Mouse (Mus musculus) MEL (cell line): ENCODE measurements at regions not wholly inside any gene's neighbourhood (a gene's known extent, or its start where the extent isn't known, plus 50 kb on each side); places are given as distances from the start of the nearest gene placed in this dataset.

ENCODE experiments used
- DNase-seq: peaks from one replicate; pipeline ENCODE4 v3.0.0; 2011; ENCODE audit warnings: low read depth, low spot score
- H3K27ac ChIP-seq: 2 replicates; pipeline ENCODE4 v1.5.1; 2012; ENCODE audit warnings: low read depth, mild to moderate bottlenecking, control low read depth, low read length, moderate library complexity; ENCODE audit not compliant: control insufficient read depth
- H3K27me3 ChIP-seq, 2 experiments: fragments of 150-350 bp in 1 of 2; sonication (generic) in 1 of 2; 2 replicates each; pipeline ENCODE4 v1.6.1; 2012; ENCODE audit warnings: low read length in 2 of 2, mild to moderate bottlenecking in 2 of 2, improper control_type of control experiment in 1 of 2, moderate library complexity in 1 of 2; ENCODE audit not compliant: insufficient read depth in 2 of 2, control insufficient read depth in 1 of 2
- H3K36me3 ChIP-seq, 2 experiments: 2 replicates each; pipeline ENCODE4 v1.6.1; 2012 to 2014; ENCODE audit warnings: low read length in 2 of 2, improper control_type of control experiment in 1 of 2, inconsistent platforms in 1 of 2, mild to moderate bottlenecking in 1 of 2; ENCODE audit not compliant: insufficient read depth in 2 of 2, control insufficient read depth in 1 of 2
- H3K4me1 ChIP-seq, 2 experiments: fragments of 150-350 bp in 1 of 2; sonication (generic) in 1 of 2; 2 replicates each; pipeline ENCODE4 v1.6.1; 2012; ENCODE audit warnings: low read length in 2 of 2, improper control_type of control experiment in 1 of 2, mild to moderate bottlenecking in 1 of 2; ENCODE audit not compliant: insufficient read depth in 2 of 2, control insufficient read depth in 1 of 2
- H3K4me3 ChIP-seq, 2 experiments: fragments of 150-350 bp in 1 of 2; sonication (generic) in 1 of 2; 2 replicates each; pipeline ENCODE4 v1.5.1; 2012; ENCODE audit warnings: low read depth in 2 of 2, low read length in 2 of 2, mild to moderate bottlenecking in 2 of 2, moderate library complexity in 2 of 2, control low read depth in 1 of 2, improper control_type of control experiment in 1 of 2; ENCODE audit not compliant: control insufficient read depth in 1 of 2, insufficient read depth in 1 of 2
- H3K79me2 ChIP-seq: 2 replicates; pipeline ENCODE4 v1.6.1; 2012; ENCODE audit warnings: mild to moderate bottlenecking, low read length, moderate library complexity; ENCODE audit not compliant: control insufficient read depth, poor library complexity, insufficient read depth
- H3K9ac ChIP-seq: 2 replicates; pipeline ENCODE4 v1.6.1; 2012; ENCODE audit warnings: low read depth, mild to moderate bottlenecking, control low read depth, low read length, moderate library complexity; ENCODE audit not compliant: control insufficient read depth, poor library complexity, severe bottlenecking
- H3K9me3 ChIP-seq: fragments of 150-350 bp; sonication (generic); replicated peaks from 2 replicates; pipeline ENCODE4 v1.6.1; 2012; ENCODE audit warnings: mild to moderate bottlenecking, low read length, improper control_type of control experiment, moderate library complexity; ENCODE audit not compliant: insufficient read depth
- CHD1 ChIP-seq: IDR thresholded peaks from 2 replicates; pipeline ENCODE4 v1.6.1; 2012; ENCODE audit warnings: low read depth, mild to moderate bottlenecking, inconsistent platforms, low read length, improper control_type of control experiment
- CTCF ChIP-seq, 3 experiments: IDR thresholded peaks in 2 of 3; conservative IDR thresholded peaks in 1 of 3; 2 replicates each; pipeline ENCODE4 v1.5.1; 2011 to 2012; ENCODE audit warnings: low read length in 3 of 3, low read depth in 2 of 3, mild to moderate bottlenecking in 2 of 3, improper control_type of control experiment in 1 of 3, inconsistent platforms in 1 of 3, mixed read lengths in 1 of 3, moderate library complexity in 1 of 3; ENCODE audit not compliant: control insufficient read depth in 1 of 3, insufficient read depth in 1 of 3, poor library complexity in 1 of 3, severe bottlenecking in 1 of 3
- EP300 ChIP-seq, 2 experiments: IDR thresholded peaks; 2 replicates each; pipeline ENCODE4 v1.6.1; 2011; ENCODE audit warnings: improper control_type of control experiment in 2 of 2, low read length in 2 of 2, low read depth in 1 of 2, mild to moderate bottlenecking in 1 of 2
- GABPA ChIP-seq: IDR thresholded peaks from 2 replicates; pipeline ENCODE4 v1.6.1; 2012; ENCODE audit warnings: low read depth, mild to moderate bottlenecking, inconsistent platforms, low read length, improper control_type of control experiment, moderate library complexity
- JUND ChIP-seq: IDR thresholded peaks from 2 replicates; pipeline ENCODE4 v1.6.1; 2011; ENCODE audit warnings: low read depth, mild to moderate bottlenecking, improper control_type of control experiment, low read length
- MAX ChIP-seq: IDR thresholded peaks from 2 replicates; pipeline ENCODE4 v1.6.1; 2011; ENCODE audit warnings: low read length, improper control_type of control experiment
- MXI1 ChIP-seq: IDR thresholded peaks from 2 replicates; pipeline ENCODE4 v1.6.1; 2011; ENCODE audit warnings: mild to moderate bottlenecking, low read depth, low read length, improper control_type of control experiment
- MYB ChIP-seq: IDR thresholded peaks from 2 replicates; pipeline ENCODE4 v1.6.1; 2011; ENCODE audit warnings: mild to moderate bottlenecking, low read depth, low read length, improper control_type of control experiment
- NELFE ChIP-seq: IDR thresholded peaks from 2 replicates; pipeline ENCODE4 v1.6.1; 2011; ENCODE audit warnings: low read depth, low read length, improper control_type of control experiment
- NRF1 ChIP-seq: IDR thresholded peaks from 2 replicates; pipeline ENCODE4 v1.6.1; 2014; ENCODE audit warnings: low read depth, mild to moderate bottlenecking, inconsistent platforms, low read length, improper control_type of control experiment, moderate library complexity; ENCODE audit not compliant: poor library complexity, insufficient read depth, severe bottlenecking
- POLR2AphosphoS2 ChIP-seq: IDR thresholded peaks from 2 replicates; pipeline ENCODE4 v1.6.1; 2011; ENCODE audit warnings: low read length, improper control_type of control experiment
- RAD21 ChIP-seq: IDR thresholded peaks from 2 replicates; pipeline ENCODE4 v1.6.1; 2011; ENCODE audit warnings: mild to moderate bottlenecking, low read depth, low read length, improper control_type of control experiment
- SMC3 ChIP-seq: IDR thresholded peaks from 2 replicates; pipeline ENCODE4 v1.6.1; 2011; ENCODE audit warnings: low read depth, low read length, improper control_type of control experiment
- USF2 ChIP-seq, 2 experiments: IDR thresholded peaks; 2 replicates each; pipeline ENCODE4 v1.6.1; 2011 to 2012; ENCODE audit warnings: improper control_type of control experiment in 2 of 2, low read length in 2 of 2, borderline replicate concordance in 1 of 2, inconsistent platforms in 1 of 2, low read depth in 1 of 2, mild to moderate bottlenecking in 1 of 2; ENCODE audit not compliant: insufficient read depth in 1 of 2
- ZC3H11A ChIP-seq: IDR thresholded peaks from 2 replicates; pipeline ENCODE4 v1.6.1; 2012; ENCODE audit warnings: low read depth, mild to moderate bottlenecking, inconsistent platforms, low read length, improper control_type of control experiment
- ZNF384 ChIP-seq: IDR thresholded peaks from 2 replicates; pipeline ENCODE4 v1.6.1; 2012; ENCODE audit warnings: low read depth, mild to moderate bottlenecking, inconsistent platforms, low read length, improper control_type of control experiment

DNA sequence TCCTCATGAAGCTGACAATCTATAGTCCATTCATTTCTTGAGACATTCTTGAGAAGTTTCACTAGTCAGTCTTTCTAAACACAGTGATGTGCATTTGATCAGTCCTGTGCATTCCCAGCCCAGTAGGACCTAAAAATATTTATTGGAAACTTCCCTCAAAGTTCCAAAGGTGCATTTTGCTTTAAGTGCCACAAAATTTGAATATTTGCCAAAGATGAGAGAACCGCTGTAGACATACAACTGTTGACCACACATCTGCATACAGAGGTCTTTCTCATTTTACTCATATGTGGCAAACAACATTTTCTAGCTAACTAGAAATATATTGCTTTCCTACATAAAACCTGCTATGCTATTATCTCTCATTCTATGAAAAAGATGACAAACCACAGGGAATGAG, 293.8 kb upstream of the Chrm2 start (continued):
- TF ChIP-seq GABPA (no peak), RAD21 (no peak)
- TF ChIP-seq, all 39 proteins: peak for 0

DNA sequence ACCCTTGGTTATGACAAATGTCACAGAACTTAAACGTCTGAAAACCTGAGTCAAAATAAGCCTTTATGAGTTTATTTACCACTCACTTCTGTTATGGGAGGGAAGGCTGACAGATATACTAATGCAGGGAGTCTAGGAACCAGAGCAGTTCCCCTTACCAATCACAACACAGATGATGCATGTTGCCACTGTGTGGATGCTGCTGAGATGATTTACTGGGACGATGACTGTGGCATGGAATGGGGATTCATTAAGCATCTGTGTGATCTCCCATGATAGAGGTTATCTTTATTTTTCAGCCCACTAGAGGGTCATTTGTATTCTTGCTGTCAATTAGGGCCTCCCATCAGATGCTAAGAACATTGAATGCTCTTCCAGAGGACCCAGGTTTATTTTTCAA, 290.5 kb upstream of the Chrm2 start:
- Histone ChIP-seq H3K9me3 (no peaks in the 10 kb centered on the region), H3K9ac (no peak overlapping the region), H3K36me3 (no peaks in the 10 kb centered on the region), H3K4me3 (no peak overlapping the region), H3K27ac (no peak overlapping the region), H3K4me1 (no peaks in the 10 kb centered on the region), H3K79me2 (no peaks in the 10 kb centered on the region), H3K27me3 (no peaks in the 10 kb centered on the region)
- no peak for TF ChIP-seq CTCF (IDR thresholded peaks at IDR 0.05 in 2 of 3, conservative IDR thresholded peaks at IDR 0.05 in 1 of 3; ENCODE audit: control insufficient read depth in 1 of 3, insufficient read depth in 1 of 3, low read depth in 2 of 3, low read length in 3 of 3, poor library complexity in 1 of 3, severe bottlenecking in 1 of 3)
- TF ChIP-seq ZC3H11A, result no peak
- TF ChIP-seq MYB, result no peak
- no peak for TF ChIP-seq JUND
- TF ChIP-seq USF2 (IDR thresholded peaks at IDR 0.05; ENCODE audit: borderline replicate concordance in 1 of 2, insufficient read depth in 1 of 2, low read depth in 1 of 2, low read length in 2 of 2), result no peak
- TF ChIP-seq MXI1, result no peak
- no peak for TF ChIP-seq EP300 (IDR thresholded peaks at IDR 0.05; ENCODE audit: low read depth in 1 of 2, low read length in 2 of 2)
- no peak for TF ChIP-seq NRF1
- TF ChIP-seq MAX, result no peak
- no peak for TF ChIP-seq POLR2AphosphoS2
- TF ChIP-seq ZNF384, result no peak
- no peak for TF ChIP-seq CHD1
- no peak for DNase-seq

DNA sequence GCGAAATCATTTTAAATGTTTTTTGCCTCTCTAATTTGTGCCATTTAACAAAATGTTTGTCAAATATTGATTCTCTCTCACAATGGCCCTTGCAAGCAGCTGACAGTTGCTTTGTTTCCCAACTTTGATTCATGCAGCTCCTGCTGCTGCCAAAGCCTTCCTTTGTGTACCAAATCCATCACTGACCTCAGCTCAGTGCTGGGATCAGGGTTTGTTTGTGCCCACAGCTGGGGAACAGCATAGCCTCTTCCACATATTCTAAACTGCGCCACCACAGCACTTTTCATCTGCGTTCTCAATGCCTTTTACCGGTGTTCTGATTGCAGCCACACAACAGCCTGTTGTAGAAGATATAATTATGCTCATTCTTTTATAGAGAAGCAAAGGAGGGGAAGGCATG, 289.7 kb upstream of the Chrm2 start:
- TF ChIP-seq CHD1 (no peak), EP300 (IDR thresholded peaks at IDR 0.05; ENCODE audit: low read depth in 1 of 2, low read length in 2 of 2) (no peak), JUND (no peak), SMC3 (no peak), NELFE (no peak)
- TF ChIP-seq, all 39 proteins: peak for 0
- Histone ChIP-seq H3K9ac (no peak overlapping the region), H3K9me3 (no peaks in the 10 kb centered on the region), H3K27ac (no peak overlapping the region), H3K4me1 (no peaks in the 10 kb centered on the region), H3K27me3 (no peaks in the 10 kb centered on the region), H3K36me3 (no peaks in the 10 kb centered on the region), H3K4me3 (no peak overlapping the region), H3K79me2 (no peaks in the 10 kb centered on the region)
- no peak for DNase-seq
